Mouse (Mus musculus) lung, postnatal 0 days (tissue): ENCODE results near the gene Inpp5f.

Source experiments
- CTCF ChIP-seq: IDR thresholded peaks from 2 replicates; pipeline ENCODE4 v1.5.1; 2016; ENCODE audit warnings: antibody characterized with exemption, mild to moderate bottlenecking
- EP300 ChIP-seq: IDR thresholded peaks from 2 replicates; pipeline ENCODE4 v1.6.1; 2016; ENCODE audit warnings: antibody characterized with exemption, mild to moderate bottlenecking, control low read depth

DNA sequence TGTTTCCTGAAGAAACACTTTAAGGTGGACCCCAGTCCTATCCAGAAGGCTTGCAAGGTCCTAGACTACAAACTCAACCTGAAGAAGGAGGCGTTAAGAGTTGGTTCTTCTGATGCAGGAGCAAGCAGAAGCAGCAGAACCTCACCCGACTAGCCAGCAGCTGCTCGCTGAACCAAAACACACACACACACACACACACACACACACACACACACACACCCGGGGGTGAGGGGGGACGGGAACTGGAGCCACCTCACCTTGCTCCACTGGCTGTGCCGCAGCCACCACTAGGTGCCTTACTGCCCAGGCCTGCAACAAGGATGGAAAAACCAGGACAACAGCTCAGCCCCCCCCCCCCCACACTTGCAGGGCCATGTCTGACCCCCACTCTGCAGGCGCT, 44.8 kb upstream of the Inpp5f start:
- TF ChIP-seq EP300 (no peak), CTCF (no peak)
